Mouse (Mus musculus) kidney, adult 2 months (tissue): Measurements from ENCODE around the gene Gba.

ENCODE experiments used
- CTCF ChIP-seq: fragments of 200-500 bp; conservative IDR thresholded peaks from 2 replicates; pipeline ENCODE4 v1.5.1; 2011; ENCODE audit warnings: low read depth, mild to moderate bottlenecking, control low read depth, low read length, moderate library complexity, mixed read lengths; ENCODE audit not compliant: insufficient read depth, insufficient read length
- POLR2A ChIP-seq: fragments of 200-500 bp; IDR thresholded peaks from one replicate; pipeline ENCODE4 v1.6.1; 2011; ENCODE audit warnings: low read depth, low read length, control low read depth

DNA sequence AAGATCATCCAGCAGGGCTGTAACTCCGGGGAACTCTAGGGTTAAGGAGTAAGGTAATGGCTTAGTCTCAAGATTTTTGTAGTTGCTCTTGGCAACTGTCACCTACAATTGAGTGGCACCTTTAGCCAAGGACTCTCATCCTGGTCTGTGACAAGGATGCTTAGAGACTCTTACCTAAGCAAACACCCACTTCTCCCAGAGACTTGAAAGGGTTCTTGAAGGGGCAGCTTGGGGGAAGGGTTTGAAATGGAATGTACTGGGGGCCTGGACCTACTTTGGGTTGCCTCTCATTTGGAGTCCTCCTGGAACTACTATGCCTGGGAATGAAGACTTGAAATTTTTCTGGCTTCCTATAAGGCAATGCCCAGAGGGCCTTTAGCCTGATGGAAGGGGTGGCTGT is 15.5 kb downstream of the Gba start:
- TF ChIP-seq POLR2A (no peak), CTCF (no peak)
